Mouse (Mus musculus) kidney, adult 11 months (tissue): ENCODE data around the gene Cttnbp2nl.

Source experiments
- DNase-seq: peaks from one replicate; pipeline ENCODE4 v3.0.0; 2022

Gene Cttnbp2nl

DNA sequence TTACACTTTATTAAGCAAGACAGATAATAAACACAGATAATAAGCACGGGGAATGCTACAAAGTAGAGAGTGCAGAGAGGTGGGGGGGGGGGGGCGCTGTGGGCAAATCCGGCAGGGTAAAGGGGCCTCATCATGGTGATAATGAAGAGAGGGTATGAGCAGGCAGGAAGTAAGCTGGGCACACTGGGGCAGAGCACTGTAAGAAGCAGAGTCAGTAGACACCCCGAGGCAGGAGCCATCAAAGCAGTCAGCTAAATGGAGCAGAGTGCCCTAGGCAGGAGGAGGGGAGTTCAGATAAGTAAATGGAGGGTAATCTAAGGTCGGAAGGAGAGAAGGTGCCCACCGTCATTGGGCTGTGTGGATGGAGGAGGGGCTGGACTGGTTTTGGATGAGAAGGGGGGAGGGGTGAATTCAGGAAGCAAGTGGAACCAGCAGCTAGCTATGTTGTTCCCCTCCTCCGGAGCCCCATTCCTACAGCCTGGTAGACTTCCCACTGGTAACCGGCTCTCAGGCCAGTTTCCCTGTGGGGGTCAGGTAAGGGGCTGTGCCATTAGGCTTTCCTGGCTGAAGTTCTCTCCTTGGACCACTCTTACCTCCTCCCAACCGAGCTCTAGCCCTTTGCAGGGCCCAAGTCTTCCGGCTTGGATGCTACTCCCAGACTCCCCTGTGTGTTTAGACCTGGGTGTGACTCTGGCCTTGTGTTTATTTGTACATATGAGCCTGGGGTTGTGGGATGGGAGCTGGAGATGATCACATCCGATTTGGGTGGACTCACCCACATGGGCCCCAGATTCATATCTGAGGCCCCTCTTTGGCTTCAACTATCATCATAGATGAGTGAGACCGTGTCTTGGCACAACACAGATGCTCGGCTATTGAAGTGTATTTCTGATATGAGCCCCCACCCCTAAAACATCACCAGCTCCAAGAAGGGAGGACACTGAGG is 89.3 kb downstream of the Cttnbp2nl start:
- DNase-seq = no peak

DNA sequence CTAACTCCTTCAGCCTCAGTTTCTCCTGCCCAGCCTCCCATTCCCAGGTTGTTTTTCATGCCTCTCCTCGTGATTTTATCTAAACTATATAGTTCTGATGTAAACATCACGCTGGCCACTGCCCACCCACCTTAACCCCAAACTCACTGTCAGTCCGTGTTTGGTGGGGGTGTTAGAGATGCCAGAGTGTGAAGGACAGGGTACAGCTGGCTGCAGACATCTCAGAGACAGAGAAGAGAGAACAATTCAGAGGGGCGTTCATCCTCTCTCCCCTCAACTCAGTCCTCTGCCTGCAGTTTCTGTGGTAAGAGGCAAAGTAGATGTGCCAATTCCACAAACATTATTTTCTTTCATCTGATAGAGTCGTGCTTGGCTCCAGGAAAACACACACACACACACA is 90.1 kb downstream of the Cttnbp2nl start:
- no peak for DNase-seq

DNA sequence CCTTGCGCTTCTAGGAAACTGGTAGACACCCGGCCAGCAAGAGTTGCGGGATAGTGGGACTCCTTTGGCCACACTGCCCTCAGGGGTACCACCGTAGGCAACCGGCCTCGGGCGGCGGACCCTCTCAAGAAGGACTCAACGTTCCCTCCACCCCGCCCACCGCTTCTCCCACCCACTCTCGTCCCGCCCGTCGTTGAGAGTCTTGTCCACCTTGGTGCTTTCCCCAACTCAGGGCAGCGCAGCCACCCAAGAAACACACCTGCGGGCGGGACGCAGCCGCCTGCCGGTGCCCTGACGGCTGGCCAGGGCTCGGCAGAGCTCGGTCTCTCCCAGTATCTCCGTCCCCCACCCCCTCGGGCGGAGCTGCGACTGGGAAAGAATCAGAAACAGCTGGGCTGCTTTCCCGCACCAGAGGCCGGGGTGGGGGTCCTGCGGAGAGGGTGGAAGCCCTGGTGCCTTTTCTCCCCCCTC is 90.8 kb downstream of the Cttnbp2nl start:
- DNase-seq = no peak

DNA sequence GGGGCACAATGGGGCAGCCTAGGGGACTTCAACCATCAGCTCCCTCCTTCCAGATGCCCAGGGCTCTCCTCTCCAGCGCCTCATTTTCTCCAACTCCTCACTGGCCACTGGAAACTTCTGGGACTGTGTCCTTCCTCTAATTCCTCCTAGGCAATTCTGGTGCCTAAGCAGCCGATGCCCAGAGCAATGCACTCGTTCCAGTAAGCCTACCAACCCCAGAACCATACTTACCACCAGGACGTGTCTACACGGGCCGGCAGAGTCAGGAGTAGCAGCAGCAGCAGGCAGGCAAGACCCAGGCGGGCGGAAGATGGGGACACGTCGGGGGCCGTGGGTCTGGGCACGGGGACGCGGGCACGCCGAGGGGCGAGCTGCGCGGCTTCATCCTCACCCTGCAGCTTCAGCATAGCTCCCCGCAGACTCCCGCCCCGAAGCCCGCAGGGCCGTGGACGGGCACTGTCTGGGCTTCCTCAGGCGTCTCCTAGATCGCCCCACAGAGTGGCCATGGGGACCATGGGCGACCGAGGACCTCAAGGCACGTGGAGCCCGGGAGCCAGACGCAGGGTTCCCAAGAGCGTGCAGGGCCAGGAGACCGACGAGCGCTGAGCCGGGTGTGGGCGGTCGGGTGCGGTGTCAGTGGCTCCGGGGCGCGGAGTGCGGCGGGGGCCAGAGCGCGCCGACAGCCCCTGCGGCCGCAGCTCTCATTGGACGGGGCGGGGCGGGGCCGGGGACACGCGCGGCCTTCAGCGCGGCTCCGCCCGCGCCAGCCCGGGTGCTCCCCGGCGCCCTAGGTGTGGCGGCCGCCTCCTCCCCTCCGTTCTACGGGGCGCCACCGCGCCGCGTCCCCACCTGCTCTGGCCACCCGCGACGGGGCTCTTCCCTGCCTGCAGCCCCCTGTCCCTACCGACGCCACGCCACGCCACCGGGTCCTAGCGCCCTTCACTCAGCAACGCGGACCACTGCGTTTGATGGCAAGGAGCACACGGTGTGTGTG is 91.6 kb downstream of the Cttnbp2nl start, which contains the start of gene Wnt2b:
Gene Wnt2b, minus strand, starts transcription at position 856 of the 994 bp plus-strand sequence.
- DNase-seq = no peak

DNA sequence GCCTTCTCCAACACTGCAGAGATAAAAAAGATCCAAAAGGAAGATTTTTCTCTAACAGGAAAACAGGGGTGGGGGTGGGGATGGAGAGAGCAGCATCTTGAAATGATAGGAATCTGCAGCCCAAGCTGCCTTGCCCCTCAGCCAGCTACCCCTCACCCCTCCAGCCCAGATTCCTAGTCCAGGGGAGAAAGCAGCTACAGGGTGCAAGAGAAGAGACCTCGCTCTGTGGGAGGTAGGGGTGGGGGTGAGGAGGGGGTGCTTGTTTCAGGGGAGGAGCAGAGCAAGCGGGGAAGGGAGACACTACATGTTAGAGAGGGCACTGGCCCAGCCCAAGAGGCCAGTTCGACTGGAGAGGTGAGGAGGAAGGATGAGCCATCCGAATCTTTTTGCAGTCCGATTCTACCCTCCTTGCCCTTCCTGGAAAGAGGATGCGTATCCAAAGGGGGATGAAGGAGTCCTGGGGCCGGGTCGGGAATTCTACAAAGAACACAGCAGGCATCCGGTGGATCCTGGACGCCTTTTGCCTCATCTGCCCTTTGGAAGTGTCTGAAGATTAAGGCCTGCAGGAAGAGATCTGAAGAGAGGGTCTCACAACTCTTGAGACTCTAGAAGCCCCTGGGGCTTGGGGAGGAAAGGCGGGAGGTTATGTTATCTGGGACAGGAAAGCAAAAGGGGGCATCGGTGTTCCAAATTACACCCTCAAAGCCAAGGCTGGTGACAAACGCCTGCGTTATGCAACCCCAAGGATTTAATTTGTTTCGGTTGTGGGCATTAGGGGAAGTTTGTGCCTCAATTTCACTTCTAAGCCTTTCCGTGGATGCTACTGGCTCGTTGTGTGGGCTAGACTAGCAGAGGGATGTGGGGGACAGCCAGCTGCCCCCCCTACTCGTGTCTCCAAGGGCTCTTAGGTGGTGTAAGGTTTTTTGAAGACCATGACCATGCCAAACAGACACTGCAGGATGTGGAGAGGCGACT is 92.6 kb downstream of the Cttnbp2nl start:
- DNase-seq = no peak

DNA sequence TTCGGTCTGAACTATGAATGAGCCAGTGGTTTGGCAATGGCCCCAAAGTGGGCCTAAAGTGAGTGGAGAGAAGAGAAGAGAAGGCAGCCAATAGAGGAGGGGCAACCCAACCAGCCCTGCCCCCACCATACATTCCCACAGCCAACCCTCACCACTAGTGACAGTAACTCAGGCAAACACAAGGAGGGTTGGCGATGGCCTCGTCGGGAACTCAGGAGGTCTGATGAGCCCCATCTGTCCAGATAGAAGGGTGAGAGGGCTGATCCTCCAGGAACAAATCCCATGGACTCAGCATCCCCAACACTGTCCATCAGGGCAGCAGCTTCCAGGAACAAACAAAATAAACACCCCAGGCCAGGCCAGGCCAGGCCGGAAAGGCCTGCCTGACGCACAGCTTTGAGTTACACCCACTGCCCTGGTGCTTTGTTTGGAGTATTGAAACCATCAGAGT is 96.8 kb downstream of the Cttnbp2nl start:
- no peak for DNase-seq

DNA sequence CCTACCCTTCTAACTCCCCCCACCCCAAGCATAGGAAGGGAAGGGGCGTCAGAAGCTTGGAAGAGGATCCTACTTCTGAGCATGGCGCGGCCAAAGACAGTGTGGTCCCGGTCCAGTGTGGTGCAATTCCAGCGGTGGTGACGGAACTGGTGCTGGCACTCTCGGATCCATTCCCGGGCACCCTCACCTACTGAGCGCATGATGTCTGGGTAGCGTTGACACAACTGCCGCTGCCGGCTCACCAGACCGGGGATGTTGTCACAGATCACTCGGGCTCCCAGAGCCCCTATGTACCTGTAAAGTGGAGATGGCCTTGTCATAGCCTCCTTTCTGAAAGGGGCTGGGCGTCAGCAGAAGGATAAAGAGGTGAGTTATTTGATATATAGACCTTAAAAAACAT is 98.4 kb downstream of the Cttnbp2nl start:
- no peak for DNase-seq

DNA sequence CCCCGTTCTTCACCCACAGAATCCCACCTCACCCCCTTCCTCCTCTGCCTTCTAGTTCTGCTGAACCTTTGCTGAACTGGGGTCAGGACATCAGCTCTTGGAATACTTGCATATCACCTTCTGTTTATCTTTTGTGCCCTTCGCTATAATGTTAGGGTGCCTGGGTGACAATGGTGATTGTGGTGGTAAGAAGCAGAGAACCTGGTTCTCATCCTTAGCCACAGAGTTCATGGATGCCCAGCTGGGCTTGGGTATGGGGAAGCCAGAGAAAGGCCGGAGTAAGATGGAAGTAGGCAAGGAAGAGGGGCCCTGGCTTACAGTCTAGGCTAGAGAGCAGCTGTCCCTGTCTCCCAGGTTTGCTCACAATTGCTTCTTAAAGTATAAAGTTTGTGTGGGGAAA is 98.8 kb downstream of the Cttnbp2nl start:
- no peak for DNase-seq

DNA sequence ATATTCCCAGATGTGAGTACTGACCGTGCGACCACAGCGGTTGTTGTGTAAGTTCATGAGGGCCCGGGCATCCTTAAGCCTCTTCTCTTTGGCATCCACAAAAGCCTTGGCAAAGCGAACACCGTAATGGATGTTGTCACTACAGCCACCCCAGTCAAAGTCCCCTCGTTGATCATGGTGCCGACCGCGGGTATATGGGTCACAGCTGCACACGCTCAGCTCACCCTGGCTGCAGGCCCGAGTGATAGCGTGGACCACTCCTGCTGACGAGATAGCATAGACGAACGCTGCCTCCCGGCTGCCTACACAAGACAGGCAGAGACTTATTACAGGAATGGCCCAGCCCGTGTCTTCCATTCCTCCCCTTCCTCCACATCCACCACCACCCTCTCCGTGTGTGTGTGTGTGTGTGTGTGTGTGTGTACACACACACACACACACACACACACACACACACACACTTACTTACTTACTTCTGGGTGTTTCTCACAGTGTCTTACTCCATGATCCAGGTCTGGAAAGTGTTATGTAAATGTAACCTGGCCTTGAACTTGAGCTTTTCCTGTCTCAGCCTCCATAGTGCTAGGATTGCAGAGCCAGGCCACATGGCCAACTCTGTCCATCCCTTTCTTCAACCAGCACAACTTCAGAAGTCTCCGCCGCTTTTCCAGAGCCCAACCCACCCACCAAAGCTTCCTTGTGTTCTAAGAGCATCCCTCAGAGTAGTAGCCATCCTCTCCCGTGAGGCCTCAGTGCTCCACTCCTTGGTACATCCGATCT is 99.9 kb downstream of the Cttnbp2nl start:
- no peak for DNase-seq
